Mouse (Mus musculus): Measurements from ENCODE around the gene Rbm33.

Rbm33 gene

DNA sequence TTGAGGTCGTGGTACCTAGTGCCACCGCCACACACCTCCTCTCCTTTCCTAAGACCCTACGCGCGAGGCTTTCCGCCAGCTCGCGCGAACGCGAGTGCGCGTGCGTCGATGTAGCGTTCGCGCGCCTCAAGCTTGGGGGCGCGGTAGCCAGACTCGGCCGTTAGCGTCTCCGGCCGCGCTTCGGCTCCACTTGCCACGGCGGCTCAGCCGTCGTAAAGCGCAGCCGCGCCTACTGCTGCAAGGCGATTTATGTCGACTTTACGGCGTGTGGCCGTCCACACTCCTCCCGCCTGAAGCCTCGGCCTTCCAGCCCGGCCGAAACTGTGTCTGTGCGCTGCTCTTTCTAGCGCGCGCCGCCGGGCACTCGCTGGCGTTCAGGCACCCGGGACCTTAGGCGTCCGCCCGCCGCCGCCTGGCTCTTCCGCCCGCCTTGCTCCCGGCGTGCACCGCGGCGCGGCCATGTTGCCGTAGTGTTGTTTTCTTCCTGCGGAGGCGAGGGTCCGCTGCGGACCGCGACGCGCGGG is at the start of gene Rbm33:
Gene Rbm33, plus strand, starts transcription at position 400 of the 524 bp plus-strand sequence.
- peak; percentile 82 to 91 for DNase-seq (ENCODE audit: low spot score in 2 of 2)

GRCm38 (mm10) chr5:28267576-28267975 is 49.3 kb upstream of the Rbm33 start:
- DNase-seq (ENCODE audit: low spot score in 2 of 2), result no peak

DNA sequence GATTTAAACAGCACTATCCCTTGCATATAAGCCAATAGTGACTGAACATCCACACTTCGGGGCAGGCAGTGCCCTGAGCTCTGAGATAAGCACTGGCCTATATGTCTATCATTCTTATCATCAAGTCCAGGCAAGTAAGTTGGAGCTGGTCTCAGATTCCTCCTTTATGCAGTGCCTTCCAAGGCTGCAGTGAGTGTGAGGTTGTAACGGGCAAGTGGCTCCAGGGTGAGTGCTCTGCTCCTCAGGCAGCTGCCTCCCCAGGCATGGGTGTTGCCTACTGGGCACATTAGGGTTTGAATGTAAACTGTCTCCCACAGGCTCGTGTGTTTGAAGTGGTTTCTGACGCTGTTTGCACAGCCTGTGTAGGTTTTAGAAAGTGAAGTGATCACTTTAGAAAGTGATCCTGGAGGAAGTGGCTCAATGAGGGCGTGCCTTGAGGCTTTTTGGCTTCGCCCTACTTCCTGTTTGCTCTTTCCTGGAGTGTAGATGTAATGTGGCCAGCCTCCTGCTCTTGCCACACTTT is 47.4 kb upstream of the Rbm33 start:
- peak in 1 of 2 experiments; percentile 29 for DNase-seq (ENCODE audit: low spot score in 2 of 2)

- DNase-seq (ENCODE audit: low spot score in 2 of 2), result no peak
Measured at GRCm38 (mm10) chr5:28272836-28273235, 44.1 kb upstream of the Rbm33 start.

DNA sequence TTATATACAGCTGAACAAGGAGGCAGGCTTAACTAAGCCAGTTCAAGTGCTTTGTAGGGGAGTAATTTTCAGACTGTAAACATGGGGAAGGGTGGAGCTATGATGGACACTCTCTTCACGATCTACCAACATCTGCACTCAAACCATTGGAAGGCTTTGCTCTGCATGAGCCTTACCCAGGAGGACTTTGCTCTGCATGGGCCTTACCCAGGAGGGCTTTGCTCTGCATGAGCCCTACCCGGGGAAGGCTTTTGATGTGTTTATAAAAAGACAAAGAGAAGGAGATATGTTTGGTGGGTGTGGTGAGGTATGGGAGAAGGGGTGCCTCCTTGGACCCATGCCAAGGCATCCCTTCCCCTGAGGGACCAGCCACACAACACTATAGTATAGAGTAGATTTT is 39.6 kb upstream of the Rbm33 start:
- no peak for DNase-seq (ENCODE audit: low spot score in 2 of 2)

- DNase-seq (ENCODE audit: low spot score in 2 of 2), result no peak
Measured at GRCm38 (mm10) chr5:28289111-28289510, 27.8 kb upstream of the Rbm33 start.

DNA sequence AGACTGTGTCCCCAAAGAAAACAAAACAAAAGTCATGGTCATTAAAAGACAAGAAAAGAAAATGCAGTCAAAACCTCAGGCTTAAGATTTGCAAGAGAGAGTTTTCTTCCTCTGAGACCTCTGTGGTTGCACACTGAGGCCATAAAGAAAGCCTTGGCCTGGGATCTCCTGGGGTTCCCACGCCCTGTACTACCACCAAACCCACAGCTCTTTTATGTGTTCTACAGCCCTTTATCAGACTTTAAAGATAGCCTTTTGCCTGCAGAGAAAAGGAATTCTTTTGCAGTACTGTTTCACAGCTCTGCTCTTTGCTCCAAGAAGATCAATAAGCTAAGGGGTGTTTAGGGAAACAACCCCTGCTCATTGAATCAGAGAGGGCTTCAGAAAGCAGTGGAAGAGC is 26.3 kb upstream of the Rbm33 start:
- no peak for DNase-seq (ENCODE audit: low spot score in 2 of 2)

DNA sequence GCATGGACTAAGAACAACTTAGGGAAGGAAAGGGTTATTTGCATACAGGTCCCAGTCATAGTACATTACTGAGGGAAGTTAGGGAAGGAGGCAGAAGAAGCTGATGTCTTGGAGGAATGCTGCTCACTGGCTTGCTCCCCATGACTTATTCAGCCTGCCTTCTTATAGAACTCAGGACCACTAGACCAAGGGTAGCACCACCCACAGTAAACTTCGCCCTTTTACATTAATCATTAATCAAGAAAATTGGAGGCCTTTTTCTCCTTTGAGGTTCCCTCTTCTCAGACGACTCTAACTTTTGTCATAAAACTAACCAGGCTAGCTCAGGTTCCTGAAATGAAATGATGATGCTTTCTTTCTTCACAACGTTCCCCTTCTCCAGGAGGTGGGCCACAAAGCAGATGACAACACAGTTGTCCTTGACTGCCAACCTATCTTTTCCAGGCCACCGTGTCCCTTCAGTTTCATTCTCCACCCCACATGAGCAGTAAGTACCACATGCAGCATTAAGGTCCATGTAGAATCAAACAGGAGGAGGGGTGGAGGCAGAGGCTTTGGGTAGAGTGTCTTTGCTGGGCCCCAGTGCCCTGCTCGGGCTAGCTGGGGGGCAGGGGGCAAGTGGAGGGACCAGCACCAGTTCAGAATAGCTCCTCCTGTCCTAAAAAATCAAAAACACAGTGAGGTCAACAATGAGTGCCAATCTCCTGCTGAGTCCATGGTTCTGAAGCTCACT is 25.6 kb upstream of the Rbm33 start:
- DNase-seq (ENCODE audit: low spot score in 2 of 2), result no peak

- no peak for DNase-seq (ENCODE audit: low spot score in 2 of 2)
Measured at GRCm38 (mm10) chr5:28292281-28292680, 24.6 kb upstream of the Rbm33 start.

- DNase-seq (ENCODE audit: low spot score in 2 of 2), result peak; percentile 78 to 97
Measured at GRCm38 (mm10) chr5:28293990-28294389, 22.9 kb upstream of the Rbm33 start.

GRCm38 (mm10) chr5:28298161-28298560 is 18.8 kb upstream of the Rbm33 start:
- DNase-seq (ENCODE audit: low spot score in 2 of 2), result no peak

DNA sequence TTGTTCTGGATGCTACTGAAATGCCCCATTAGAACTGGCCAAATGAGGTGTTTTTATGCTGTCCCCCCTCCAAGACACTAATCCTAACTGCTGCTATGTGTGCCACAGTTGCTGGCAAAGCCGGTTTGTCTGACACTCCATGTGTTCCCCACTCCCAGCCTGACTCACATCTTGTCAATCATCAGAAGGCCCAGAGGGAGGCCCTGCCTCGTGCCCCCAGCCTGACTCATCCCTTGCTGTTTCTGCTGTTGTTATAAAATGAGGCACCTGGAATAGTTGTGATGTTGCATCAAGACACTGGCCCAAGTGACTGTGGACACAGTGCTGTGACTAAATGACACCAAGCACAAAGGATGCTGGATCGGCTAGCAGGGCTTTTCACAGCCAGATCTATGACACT is 18.2 kb upstream of the Rbm33 start:
- no peak for DNase-seq (ENCODE audit: low spot score in 2 of 2)

- DNase-seq (ENCODE audit: low spot score in 2 of 2), result no peak
Measured at GRCm38 (mm10) chr5:28299346-28299745, 17.6 kb upstream of the Rbm33 start.

- no peak for DNase-seq (ENCODE audit: low spot score in 2 of 2)
Measured at GRCm38 (mm10) chr5:28302671-28303070, 14.2 kb upstream of the Rbm33 start.

- no peak for DNase-seq (ENCODE audit: low spot score in 2 of 2)
Measured at GRCm38 (mm10) chr5:28304551-28304950, 12.4 kb upstream of the Rbm33 start.

DNA sequence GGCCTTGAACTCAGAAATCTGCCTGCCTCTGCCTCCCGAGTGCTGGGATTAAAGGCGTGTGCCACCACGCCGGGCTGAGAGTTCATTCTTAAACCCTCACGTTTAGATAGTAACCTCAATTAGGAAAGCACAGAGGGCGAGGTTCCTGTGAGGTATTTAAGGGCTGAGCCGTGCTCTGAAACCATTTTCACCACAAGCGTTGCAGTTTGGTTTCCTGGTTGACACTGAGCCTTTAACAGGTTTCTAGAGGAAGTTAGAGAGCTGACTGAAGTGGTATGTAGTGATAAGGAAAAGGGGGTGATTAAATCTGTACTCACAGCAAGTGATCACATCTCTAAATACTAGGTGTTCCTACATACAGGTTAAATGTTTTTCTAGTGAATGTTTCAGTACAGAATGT is 1.4 kb upstream of the Rbm33 start:
- no peak for DNase-seq (ENCODE audit: low spot score in 2 of 2)

DNA sequence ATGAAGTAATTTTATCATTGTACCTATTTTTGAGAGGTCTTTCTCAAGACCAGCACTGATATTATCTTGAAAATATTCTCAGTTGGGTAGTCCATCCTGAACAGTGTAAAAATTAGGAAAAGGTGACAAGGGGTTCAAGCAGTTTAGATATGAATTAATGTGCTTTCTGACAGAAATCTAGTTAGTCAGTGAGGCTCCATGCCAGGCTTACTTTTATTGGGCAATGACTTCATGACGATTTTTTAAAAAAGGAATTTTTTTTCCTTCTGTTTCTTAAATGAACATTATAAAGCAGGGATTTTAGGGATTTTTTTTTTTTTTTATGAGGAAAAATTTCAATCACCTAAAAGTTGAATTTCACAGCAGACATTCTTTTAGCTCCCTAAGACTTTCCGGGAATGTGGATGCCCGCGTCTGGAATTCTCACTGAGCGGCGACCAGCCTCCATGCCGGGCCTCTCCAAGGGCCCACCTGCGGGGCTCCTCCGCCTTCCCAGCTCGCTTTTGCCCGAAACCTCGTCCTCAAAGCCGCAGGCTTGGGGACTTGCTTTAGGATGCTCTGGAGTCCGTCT is 685 bp upstream of the Rbm33 start:
- no peak for DNase-seq (ENCODE audit: low spot score in 2 of 2)

DNA sequence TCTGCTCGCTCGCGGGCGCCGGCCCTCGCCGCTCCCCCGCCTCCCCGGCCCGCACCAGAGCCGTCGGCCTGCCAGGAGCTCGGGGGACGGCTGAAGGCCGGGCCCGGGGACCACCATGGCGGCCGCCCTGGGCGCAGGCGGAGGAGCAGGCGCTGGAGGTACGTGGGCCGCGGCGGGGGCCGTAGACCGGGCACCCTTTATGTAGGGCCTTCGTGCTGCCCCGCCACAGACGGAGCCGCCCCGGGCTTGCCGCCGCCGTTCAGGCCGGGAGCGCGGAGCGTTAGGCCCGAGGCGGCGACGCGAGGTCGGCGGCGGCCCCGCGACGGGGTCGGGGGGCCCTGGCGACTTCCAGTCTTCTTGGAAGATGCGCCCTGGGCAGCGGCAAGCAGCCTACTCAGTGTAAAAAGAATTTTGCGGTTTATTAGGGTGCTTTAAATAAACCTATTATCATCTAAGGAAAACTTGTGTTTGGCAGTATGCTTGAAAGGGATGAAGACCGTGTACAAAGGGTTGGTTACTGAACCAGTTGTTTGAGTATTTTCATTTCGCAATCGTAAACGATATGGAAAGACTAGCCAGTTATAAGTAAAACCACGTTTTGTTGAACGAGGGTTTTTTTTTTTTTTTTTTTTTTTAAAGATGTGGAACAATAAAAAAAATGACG is 464 bp downstream of the Rbm33 start:
- DNase-seq (ENCODE audit: low spot score in 2 of 2), result no peak

DNA sequence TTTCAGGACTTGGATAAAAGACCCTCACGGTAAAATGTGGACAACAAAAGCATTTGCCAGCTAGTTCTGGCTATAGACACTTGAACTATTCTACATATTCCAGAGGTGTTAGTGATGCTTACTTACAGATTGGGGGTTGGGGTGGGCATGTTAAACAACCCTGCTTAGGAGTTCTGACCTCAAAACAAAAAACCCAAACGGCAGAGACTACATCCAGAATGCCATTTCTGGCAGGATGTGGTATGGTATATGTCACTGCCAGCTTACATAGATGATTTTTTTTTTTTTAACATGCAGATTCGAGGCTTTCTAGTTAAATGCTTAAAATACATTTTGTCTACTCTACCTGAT is 971 bp downstream of the Rbm33 start:
- DNase-seq (ENCODE audit: low spot score in 2 of 2), result no peak

- DNase-seq (ENCODE audit: low spot score in 2 of 2), result no peak
Measured at GRCm38 (mm10) chr5:28318671-28319070, 1.8 kb downstream of the Rbm33 start.

- no peak for DNase-seq (ENCODE audit: low spot score in 2 of 2)
Measured at GRCm38 (mm10) chr5:28321769-28322168, 4.8 kb downstream of the Rbm33 start.

DNA sequence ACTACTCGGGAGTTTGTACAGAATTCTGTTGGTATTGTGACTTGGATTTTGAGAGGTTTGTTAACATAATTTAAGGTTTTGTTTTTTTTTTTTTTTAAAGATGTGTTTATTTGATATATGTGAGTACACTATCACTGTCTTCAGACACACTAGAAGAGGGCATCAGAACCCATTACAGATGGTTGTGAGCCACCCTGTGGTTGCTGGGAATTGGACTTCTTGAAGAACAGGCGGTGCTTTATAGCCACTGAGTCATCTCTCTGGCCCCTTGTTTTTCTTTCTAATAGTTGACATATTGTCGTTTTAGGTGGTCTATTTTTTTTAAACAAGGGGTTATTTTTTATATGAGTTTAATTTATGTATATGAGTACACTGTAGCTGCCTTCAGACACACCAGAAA is 5.3 kb downstream of the Rbm33 start:
- DNase-seq (ENCODE audit: low spot score in 2 of 2), result no peak

DNA sequence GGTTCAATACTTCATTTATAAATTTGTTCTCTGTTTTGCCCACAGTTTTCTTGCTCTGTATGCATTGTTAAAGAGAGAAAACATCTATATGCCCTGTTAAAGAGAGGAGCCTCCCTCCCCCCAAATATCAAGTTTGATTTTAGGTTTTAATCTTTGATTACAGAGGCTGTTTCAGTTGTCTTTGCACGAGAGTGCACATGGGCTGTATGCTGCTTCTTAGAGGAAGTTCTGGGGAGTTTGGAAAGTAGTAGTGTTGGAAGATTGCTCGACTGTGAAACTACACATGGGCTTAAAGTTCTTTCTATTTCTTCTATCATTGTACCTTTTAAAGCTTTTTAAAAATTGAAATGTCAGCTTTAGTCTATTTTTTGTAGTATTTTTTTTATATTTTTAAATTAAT is 6.9 kb downstream of the Rbm33 start:
- DNase-seq (ENCODE audit: low spot score in 2 of 2), result no peak

Data from spleen, postnatal 4 days (tissue).